Mouse (Mus musculus) bone marrow, adult 2 months (tissue): ENCODE measurements around the gene Arx.

Experiments
- CTCF ChIP-seq: fragments of 200-500 bp; IDR thresholded peaks from 2 replicates; pipeline ENCODE4 v1.5.1; 2011; ENCODE audit warnings: low read length, control low read depth; ENCODE audit not compliant: control insufficient read depth, insufficient read depth
- POLR2A ChIP-seq: fragments of 200-500 bp; IDR thresholded peaks from 2 replicates; pipeline ENCODE4 v1.6.1; 2011; ENCODE audit warnings: low read depth, mild to moderate bottlenecking, control low read depth, low read length, borderline replicate concordance; ENCODE audit not compliant: control insufficient read depth

GRCm38 (mm10) chrX:93285091-93285490, 1.2 kb upstream of the Arx start:
- TF ChIP-seq POLR2A (no peak), CTCF (no peak)
